Mouse (Mus musculus): ENCODE data around the gene Adam33.

The Adam33 gene

DNA sequence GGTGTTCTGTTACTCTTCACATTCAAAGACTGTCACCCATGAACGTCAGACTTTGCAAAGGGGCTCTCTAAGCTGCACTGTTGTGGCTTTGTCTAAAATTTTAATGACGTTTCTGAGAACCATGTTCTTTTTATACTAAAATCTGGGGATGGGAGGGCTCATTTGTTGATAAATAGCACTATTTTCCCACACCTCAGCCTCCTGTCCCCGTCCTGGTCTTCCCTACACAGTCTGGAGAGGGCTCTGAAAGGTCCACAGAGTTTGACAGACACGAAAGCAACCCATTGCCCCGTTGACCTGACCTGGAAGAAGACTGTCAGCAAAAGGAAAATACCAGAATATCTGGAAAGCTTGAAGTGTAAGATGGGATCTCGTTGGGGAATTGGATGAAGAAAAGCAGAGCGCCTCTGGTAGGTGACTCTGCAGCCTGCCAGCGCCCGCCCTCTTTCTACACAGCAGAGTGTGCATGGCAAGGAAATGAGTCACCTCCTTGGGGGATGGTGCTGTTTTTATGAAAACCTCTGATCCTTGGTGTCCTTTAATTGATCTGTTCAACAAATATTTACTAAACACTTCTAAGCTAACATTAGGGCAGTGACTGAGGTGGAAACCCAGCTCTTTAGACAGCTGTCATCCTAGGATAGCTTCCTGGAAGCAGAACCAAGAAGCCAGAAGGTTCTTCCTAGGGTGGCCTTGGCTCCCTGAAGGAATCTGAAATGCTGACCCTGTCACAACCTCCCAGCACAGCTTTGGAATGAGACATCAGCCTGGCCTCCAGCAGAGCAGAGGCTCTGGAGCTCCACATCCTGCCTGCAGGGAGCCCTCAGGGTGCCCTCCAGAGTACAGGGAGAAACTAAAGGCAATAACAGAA lies 34.3 kb downstream of the Adam33 start:
- DNase-seq (ENCODE audit: low read depth) = no peak

DNA sequence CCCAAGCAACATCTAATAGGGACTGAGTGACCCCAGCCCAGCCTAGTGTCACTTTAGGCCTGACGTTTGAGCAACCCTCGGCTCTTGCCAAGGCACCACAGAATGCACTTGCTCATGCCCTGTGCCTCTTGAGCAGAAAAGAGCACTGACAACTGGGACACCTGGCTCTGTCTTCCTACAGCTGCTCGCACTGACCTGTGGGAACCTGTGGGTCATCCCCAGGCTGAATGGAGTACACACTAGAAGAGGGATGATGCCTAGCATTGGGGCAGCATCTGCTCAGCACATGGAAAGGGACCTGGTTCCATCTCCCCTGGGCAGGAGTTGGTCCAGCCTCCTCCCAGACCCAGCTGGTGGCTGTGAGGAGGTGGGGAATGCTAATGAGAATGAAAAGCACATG lies 36.7 kb downstream of the Adam33 start:
- DNase-seq (ENCODE audit: low read depth) = no peak

- no peak for DNase-seq (ENCODE audit: low read depth)
These were observed 38.4 kb downstream of the Adam33 start for GRCm38 (mm10) chr2:131025230-131025629.

GRCm38 (mm10) chr2:131010566-131010965 lies 53.0 kb downstream of the Adam33 start:
- no peak for DNase-seq (ENCODE audit: low read depth)

GRCm38 (mm10) chr2:131009123-131009522 lies 54.5 kb downstream of the Adam33 start:
- DNase-seq (ENCODE audit: low read depth) = no peak

Data from c-Kit-positive CD71-negative TER-119-negative erythroid progenitor cells, embryonic 14.5 days (primary cell).